Mouse (Mus musculus): ENCODE measurements around the gene Plin4. TPM values are rescaled to one million over a fixed set of nuclear protein-coding genes. Genes with fewer than 3 reads are reported as not detected.

Plin4 gene
- polyA plus RNA-seq, 1 experiment, result 0.73 TPM

GRCm38 (mm10) chr17:56141702-56142605 lies 32.4 kb upstream of the Plin4 start:
- TF ChIP-seq CTCF (IDR thresholded peaks at IDR 0.05; ENCODE audit: extremely low read depth, insufficient read depth, low read length) (no peak), POLR2A (IDR thresholded peaks at IDR 0.05; ENCODE audit: extremely low read depth, insufficient read depth, low read length) (peak; percentile 22; the same call in 1 of the 2 replicates)
- Histone ChIP-seq H3K4me3 (ENCODE audit: insufficient read depth, low read length) (peak overlapping the region; percentile 82), H3K4me1 (ENCODE audit: control insufficient read depth, insufficient read depth, low read length) (no peaks in the 10 kb centered on the region; the same call in 1 of the 2 replicates), H3K27ac (ENCODE audit: insufficient read depth, low read length) (0 out of 2 replicates have a peak overlapping the region, but pooled peaks have one; percentile 27)

DNA sequence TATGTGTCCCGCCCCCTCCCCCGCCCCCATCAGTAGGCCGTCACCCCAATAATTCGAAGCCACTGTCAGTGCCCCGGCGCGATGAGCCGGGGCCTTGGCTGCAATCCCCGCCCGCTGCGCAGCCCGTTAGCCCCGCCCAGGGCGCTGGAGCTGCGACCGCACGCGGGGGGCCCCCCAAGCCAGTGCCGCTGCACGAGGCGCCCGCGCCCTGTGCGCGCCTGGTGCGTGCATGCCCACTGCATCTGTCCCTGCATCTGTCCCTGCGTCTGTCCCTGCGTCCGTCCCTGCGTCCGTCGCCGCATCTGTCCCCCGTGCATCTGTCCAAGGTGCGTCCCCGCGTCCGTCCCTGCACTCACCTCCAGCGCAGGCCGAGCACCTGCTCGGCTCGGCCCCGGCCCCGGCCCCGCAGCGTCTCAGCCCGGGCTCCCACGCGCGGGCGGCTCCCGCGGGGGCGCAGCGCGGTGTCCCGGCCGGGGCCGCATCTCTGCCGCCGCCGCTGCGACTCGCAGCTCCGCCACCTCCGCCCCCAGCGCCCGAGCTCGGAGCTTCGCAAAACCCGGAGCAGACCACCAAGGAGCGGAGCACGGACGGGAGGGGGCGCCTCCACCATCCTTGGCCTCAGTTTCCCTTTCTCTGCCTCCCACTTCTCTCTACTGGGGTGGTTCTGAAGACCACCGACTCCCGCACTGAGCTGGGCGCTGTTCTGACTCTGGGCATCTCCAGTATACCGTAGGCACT lies 30.4 kb upstream of the Plin4 start, which contains the start of gene Sema6b:
TSS of gene Sema6b (minus strand) at position 486 of the 738 bp plus-strand sequence.
- Histone ChIP-seq H3K4me3 (ENCODE audit: insufficient read depth, low read length) (peak within 1 kb of the TSS; percentile 96), H3K27ac (ENCODE audit: insufficient read depth, low read length) (peak within 1 kb of the TSS; percentile 98), H3K4me1 (ENCODE audit: control insufficient read depth, insufficient read depth, low read length) (peaks cover 3% of the 10 kb centered on the region; the same call in 1 of the 2 replicates)
- no peak for TF ChIP-seq POLR2A (IDR thresholded peaks at IDR 0.05; ENCODE audit: extremely low read depth, insufficient read depth, low read length)
- no peak for TF ChIP-seq CTCF (IDR thresholded peaks at IDR 0.05; ENCODE audit: extremely low read depth, insufficient read depth, low read length)

DNA sequence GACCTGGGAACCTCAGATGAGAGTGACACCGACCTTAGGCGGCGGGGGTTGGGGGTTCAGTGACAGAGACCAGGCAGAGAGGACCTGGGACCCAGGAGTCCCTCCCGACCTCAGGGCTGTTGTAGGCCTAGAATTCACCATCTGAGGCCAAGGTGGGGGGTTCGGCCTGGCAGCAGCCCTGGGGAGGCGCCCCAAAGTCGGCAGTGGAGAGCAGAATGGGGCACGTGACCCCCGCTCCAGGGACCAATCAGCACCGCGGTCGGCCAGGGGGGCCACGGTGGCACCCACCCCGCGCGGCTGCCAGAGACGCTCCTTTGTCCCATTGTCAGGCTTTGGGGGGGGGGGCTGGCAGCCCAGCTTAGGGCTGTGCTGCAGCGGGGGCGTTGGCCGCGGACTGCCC lies 29.8 kb upstream of the Plin4 start:
- no peak for TF ChIP-seq POLR2A (IDR thresholded peaks at IDR 0.05; ENCODE audit: extremely low read depth, insufficient read depth, low read length)
- no peak for TF ChIP-seq CTCF (IDR thresholded peaks at IDR 0.05; ENCODE audit: extremely low read depth, insufficient read depth, low read length)
- Histone ChIP-seq H3K27ac (ENCODE audit: insufficient read depth, low read length) (peak overlapping the region; percentile 59; the same call in 1 of the 2 replicates), H3K4me3 (ENCODE audit: insufficient read depth, low read length) (peak overlapping the region; percentile 96), H3K4me1 (ENCODE audit: control insufficient read depth, insufficient read depth, low read length) (peaks cover 5% of the 10 kb centered on the region; the same call in 1 of the 2 replicates)

GRCm38 (mm10) chr17:56137839-56138613 lies 28.4 kb upstream of the Plin4 start:
- H3K4me3 ChIP-seq (ENCODE audit: insufficient read depth, low read length), result peak overlapping the region; percentile 96
- H3K4me1 ChIP-seq (ENCODE audit: control insufficient read depth, insufficient read depth, low read length), result peaks cover 6% of the 10 kb centered on the region; the same call in 1 of the 2 replicates
- H3K27ac ChIP-seq (ENCODE audit: insufficient read depth, low read length), result no peak overlapping the region
- TF ChIP-seq POLR2A (IDR thresholded peaks at IDR 0.05; ENCODE audit: extremely low read depth, insufficient read depth, low read length) (no peak), CTCF (IDR thresholded peaks at IDR 0.05; ENCODE audit: extremely low read depth, insufficient read depth, low read length) (no peak)

- TF ChIP-seq CTCF (IDR thresholded peaks at IDR 0.05; ENCODE audit: extremely low read depth, insufficient read depth, low read length), result no peak
- TF ChIP-seq POLR2A (IDR thresholded peaks at IDR 0.05; ENCODE audit: extremely low read depth, insufficient read depth, low read length), result no peak
- Histone ChIP-seq H3K4me3 (ENCODE audit: insufficient read depth, low read length) (no peak overlapping the region), H3K4me1 (ENCODE audit: control insufficient read depth, insufficient read depth, low read length) (peaks cover 6% of the 10 kb centered on the region; the same call in 1 of the 2 replicates), H3K27ac (ENCODE audit: insufficient read depth, low read length) (no peak overlapping the region)
These were observed 27.0 kb upstream of the Plin4 start for GRCm38 (mm10) chr17:56136558-56136957.

DNA sequence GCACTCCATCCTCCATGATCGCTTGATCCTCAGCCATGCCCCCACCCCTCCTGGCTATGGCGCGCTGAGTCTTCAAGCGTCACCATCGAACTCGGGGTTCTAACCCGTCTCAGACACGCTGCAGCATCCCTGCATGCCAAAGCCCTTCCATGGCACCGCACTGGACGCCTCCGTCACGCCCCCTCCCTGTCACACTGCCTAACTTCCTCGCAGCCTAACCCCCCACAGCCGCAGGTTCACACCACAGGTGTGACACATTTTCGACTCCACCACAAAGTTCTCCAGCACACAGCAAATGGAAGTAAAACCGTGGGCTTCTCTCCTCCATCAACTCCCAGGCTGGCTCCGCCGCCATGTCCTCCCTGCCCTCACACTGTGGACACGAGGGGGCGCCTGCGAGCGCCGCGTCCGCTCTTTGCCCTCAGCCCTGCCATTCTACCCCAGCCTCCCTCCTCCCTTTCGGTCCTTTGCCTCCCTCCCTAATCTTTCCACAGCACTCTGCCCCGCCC lies 24.9 kb upstream of the Plin4 start:
- TF ChIP-seq POLR2A (IDR thresholded peaks at IDR 0.05; ENCODE audit: extremely low read depth, insufficient read depth, low read length) (no peak), CTCF (IDR thresholded peaks at IDR 0.05; ENCODE audit: extremely low read depth, insufficient read depth, low read length) (peak; percentile 57)
- peaks cover 6% of the 10 kb centered on the region; the same call in 1 of the 2 replicates for H3K4me1 ChIP-seq (ENCODE audit: control insufficient read depth, insufficient read depth, low read length)
- H3K27ac ChIP-seq (ENCODE audit: insufficient read depth, low read length), result peak overlapping the region; percentile 36
- H3K4me3 ChIP-seq (ENCODE audit: insufficient read depth, low read length), result 0 out of 2 replicates have a peak overlapping the region, but pooled peaks have one; percentile 1

- Histone ChIP-seq H3K4me1 (ENCODE audit: control insufficient read depth, insufficient read depth, low read length) (peaks cover 6% of the 10 kb centered on the region; the same call in 1 of the 2 replicates), H3K4me3 (ENCODE audit: insufficient read depth, low read length) (0 out of 2 replicates have a peak overlapping the region, but pooled peaks have one; percentile 2), H3K27ac (ENCODE audit: insufficient read depth, low read length) (peak overlapping the region; percentile 76)
- no peak for TF ChIP-seq POLR2A (IDR thresholded peaks at IDR 0.05; ENCODE audit: extremely low read depth, insufficient read depth, low read length)
- no peak for TF ChIP-seq CTCF (IDR thresholded peaks at IDR 0.05; ENCODE audit: extremely low read depth, insufficient read depth, low read length)
These were observed 24.1 kb upstream of the Plin4 start for GRCm38 (mm10) chr17:56133457-56134363.

DNA sequence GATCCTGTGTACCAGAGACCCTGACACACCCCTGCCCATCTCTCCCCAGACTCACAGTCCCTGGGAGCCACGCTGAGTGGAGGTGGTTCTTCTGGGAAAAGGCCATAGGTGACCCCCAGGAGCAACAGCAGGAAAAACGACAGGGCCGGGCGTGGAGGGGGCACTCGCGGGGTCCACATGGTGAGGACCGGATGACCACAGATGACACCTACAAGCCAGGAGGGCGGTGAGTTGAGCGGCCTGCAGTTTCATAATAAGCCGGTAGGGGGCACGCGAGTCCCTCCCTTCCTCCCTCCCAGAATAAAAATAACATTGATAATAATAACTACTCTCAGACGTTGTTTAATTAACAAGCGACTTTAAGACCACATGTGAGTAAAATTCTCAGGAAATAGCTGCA lies 23.1 kb upstream of the Plin4 start:
- TF ChIP-seq CTCF (IDR thresholded peaks at IDR 0.05; ENCODE audit: extremely low read depth, insufficient read depth, low read length) (peak; percentile 77), POLR2A (IDR thresholded peaks at IDR 0.05; ENCODE audit: extremely low read depth, insufficient read depth, low read length) (no peak)
- Histone ChIP-seq H3K4me1 (ENCODE audit: control insufficient read depth, insufficient read depth, low read length) (peaks cover 6% of the 10 kb centered on the region; the same call in 1 of the 2 replicates), H3K4me3 (ENCODE audit: insufficient read depth, low read length) (no peak overlapping the region), H3K27ac (ENCODE audit: insufficient read depth, low read length) (no peak overlapping the region)

Data from cortical plate, adult 2 months (tissue).